Mouse (Mus musculus) bone marrow, adult 2 months (tissue): ENCODE results near the gene Plpp3.

Experiments
- CTCF ChIP-seq: fragments of 200-500 bp; IDR thresholded peaks from 2 replicates; pipeline ENCODE4 v1.5.1; 2011; ENCODE audit warnings: low read length, control low read depth; ENCODE audit not compliant: control insufficient read depth, insufficient read depth
- POLR2A ChIP-seq: fragments of 200-500 bp; IDR thresholded peaks from 2 replicates; pipeline ENCODE4 v1.6.1; 2011; ENCODE audit warnings: low read depth, mild to moderate bottlenecking, control low read depth, low read length, borderline replicate concordance; ENCODE audit not compliant: control insufficient read depth

DNA sequence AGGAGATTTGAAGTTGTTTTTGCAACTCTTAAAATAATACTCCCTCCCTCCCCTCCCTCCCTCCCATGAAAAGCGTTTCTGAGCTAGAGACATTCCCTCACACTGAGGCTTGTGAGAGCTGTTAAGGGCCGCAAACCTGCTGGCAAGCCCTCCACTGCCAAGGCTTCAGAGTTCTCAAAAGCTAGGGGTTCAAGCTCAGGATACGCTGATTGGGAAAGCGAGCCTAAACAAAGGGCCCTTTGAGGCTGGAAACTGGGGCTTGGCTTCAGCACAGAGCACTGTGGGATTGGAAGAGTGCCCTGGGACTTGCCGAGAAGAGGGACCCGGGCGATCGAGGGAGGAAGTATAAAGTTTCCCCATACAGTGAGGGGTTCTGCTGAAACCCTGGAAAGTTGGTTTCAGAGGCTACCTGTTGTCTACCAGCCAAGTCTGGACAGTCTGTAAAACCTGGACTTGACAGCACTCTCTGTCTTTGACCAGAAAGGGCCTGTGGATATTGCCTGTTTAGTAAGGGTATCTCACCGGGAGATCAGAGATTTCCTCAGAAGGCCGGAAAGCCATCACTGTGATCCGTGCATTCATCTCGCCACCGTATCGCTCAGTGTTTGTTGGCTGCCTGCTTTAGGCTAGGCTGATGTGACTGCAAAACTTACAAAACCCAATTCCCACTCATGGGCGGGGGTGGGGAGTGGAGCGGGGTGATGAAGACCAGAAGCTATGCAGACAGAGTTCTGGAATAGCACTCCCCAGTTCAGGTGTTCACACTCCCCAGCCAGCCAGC lies 18.3 kb downstream of the Plpp3 start:
- TF ChIP-seq CTCF, result no peak
- TF ChIP-seq POLR2A, result no peak
